Mouse (Mus musculus) spleen, adult 2 months (tissue): ENCODE data around the gene Ptdss2.

Experiments used
- CTCF ChIP-seq: fragments of 200-500 bp; IDR thresholded peaks from 2 replicates; pipeline ENCODE4 v1.5.1; 2011; ENCODE audit warnings: mild to moderate bottlenecking, inconsistent platforms; ENCODE audit not compliant: insufficient read depth, insufficient read length, insufficient replicate concordance; ENCODE audit errors: extremely low read depth
- POLR2A ChIP-seq: fragments of 200-500 bp; IDR thresholded peaks from 2 replicates; pipeline ENCODE4 v1.6.1; 2011; ENCODE audit warnings: low read depth, low read length, inconsistent platforms

- no peak for TF ChIP-seq CTCF
- TF ChIP-seq POLR2A, result no peak
Observed at GRCm38 (mm10) chr7:141206182-141206937, 84.2 kb downstream of the Ptdss2 start.
